Mouse (Mus musculus) bone marrow macrophage, adult 2 months (primary cell): Measurements from ENCODE around the gene Mylk2.

Experiments
- CTCF ChIP-seq: IDR thresholded peaks from 2 replicates; pipeline ENCODE4 v1.5.1; 2012; ENCODE audit warnings: low read depth, mild to moderate bottlenecking, low read length, moderate library complexity
- POLR2A ChIP-seq: IDR thresholded peaks from 2 replicates; pipeline ENCODE4 v1.6.1; 2012; ENCODE audit warnings: mild to moderate bottlenecking, low read depth, low read length, borderline replicate concordance

- TF ChIP-seq POLR2A (no peak), CTCF (no peak)
Measured at GRCm38 (mm10) chr2:152922376-152922775, 11.2 kb downstream of the Mylk2 start.
